Mouse (Mus musculus): Measurements from ENCODE around the gene Klhdc10. TPM values are rescaled to one million over a fixed set of nuclear protein-coding genes. Genes with fewer than 3 reads are reported as not detected.
A peak's percentile ranks its signal among the peaks of the same experiment; 100 is the strongest.

Klhdc10 gene
- polyA plus RNA-seq, 1 experiment from 2014 or later = 27.4 TPM

DNA sequence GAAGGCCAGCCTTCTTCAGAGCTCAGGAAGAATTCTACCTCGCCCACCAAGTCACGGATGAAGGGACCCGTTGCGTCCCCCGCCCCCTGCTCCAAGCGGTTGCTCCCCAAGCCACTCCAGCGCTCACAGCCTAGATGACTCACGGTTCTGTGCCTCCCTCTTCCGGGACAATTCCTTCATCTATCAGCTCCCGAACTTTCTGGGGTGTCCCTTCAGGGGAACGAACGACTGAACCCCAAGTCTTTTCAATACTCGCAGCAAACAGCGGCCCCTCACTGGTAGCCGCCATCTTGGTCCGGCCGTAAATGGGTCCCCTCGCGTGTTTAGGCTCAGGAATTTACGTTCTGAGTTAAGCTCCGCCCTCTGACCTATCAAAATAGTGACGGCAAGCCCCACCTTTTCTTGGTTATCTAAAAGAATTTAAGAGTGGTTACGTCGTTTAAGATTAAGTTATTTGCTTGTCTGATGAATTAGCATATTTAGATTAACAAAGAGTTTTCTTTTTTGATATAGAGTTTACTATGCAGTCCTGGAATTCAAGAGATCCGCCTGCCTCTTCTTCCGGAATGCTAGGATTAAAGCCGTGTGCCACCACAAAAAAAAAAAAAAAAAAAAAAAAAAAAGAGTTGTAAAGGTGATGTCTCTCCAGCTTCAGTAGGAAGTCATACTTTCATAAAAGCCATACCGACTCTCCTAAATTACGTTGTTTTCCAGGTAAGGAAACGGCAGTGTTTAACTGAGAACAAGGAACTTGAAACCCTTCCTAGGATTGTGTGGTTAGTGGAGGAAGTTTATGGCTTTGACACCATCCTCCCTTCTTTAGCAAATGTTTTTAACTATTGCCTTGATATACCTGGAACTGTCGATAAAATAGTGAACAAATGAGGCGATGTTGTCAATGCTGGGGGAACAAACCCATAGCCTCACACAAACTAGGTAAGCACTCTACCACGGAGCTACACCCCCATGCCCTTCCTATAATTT lies 10.7 kb upstream of the Klhdc10 start, which contains the start of gene Zc3hc1:
Gene Zc3hc1, minus strand, starts transcription at position 315 of the 984 bp plus-strand sequence.
- 18% methylated on average over 33 of the region's 33 CpGs for WGBS
- H3K36me3 ChIP-seq (ENCODE audit: control insufficient read depth, insufficient read depth, low read length) = no peaks in the 10 kb centered on the region; the same call in 1 of the 2 replicates
- peak within 1 kb of the TSS; percentile 78 for H3K9ac ChIP-seq (ENCODE audit: low read depth, low read length)
- H3K9me3 ChIP-seq (ENCODE audit: control insufficient read depth, low read length) = no peaks in the 10 kb centered on the region
- peak; percentile 86 for DNase-seq (ENCODE audit: low spot score)
- H3K4me3 ChIP-seq (ENCODE audit: low read depth, low read length) = peak within 1 kb of the TSS; percentile 79
- 0 out of 2 replicates have a peak within 1 kb of the TSS, but pooled peaks have one; percentile 47 for H3K27ac ChIP-seq (ENCODE audit: low read depth, low read length)
- H3K4me2 ChIP-seq (replicated peaks; ENCODE audit: low read depth, low read length) = peak within 1 kb of the TSS; percentile 33
- H3K4me1 ChIP-seq (replicated peaks; ENCODE audit: control insufficient read depth, insufficient read depth, low read length) = no peaks in the 10 kb centered on the region
- no peaks in the 10 kb centered on the region for H3K27me3 ChIP-seq (ENCODE audit: control insufficient read depth, insufficient read depth, low read length)
- peak; percentile 71; the same call in 1 of the 2 replicates for ATAC-seq (ENCODE audit: low FRiP score)

DNA sequence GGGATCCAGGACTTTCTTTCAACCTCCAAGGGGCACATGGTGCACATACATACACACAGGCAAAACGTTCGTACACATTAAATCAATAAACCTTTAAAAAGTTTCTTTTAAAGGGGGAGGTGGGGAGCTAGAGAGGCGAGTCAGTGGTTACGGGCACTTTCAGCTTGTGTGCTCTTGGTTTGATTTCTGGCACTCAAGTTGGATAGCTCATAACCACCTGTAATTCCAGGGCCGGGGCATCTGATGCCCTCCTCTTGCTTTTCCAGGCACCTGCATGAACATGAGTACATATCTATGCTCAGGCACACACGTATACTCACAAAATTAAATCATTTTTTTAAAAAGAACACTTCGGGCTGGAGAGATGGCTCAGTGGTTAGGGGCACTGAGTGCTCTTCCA lies 9.7 kb upstream of the Klhdc10 start:
- Histone ChIP-seq H3K4me2 (replicated peaks; ENCODE audit: low read depth, low read length) (no peak overlapping the region), H3K4me3 (ENCODE audit: low read depth, low read length) (no peak overlapping the region), H3K36me3 (ENCODE audit: control insufficient read depth, insufficient read depth, low read length) (no peaks in the 10 kb centered on the region), H3K27me3 (ENCODE audit: control insufficient read depth, insufficient read depth, low read length) (no peaks in the 10 kb centered on the region), H3K4me1 (replicated peaks; ENCODE audit: control insufficient read depth, insufficient read depth, low read length) (no peaks in the 10 kb centered on the region), H3K27ac (ENCODE audit: low read depth, low read length) (no peak overlapping the region), H3K9me3 (ENCODE audit: control insufficient read depth, low read length) (no peaks in the 10 kb centered on the region), H3K9ac (ENCODE audit: low read depth, low read length) (no peak overlapping the region)
- no peak for DNase-seq (ENCODE audit: low spot score)
- no peak for ATAC-seq (ENCODE audit: low FRiP score)
- 92% methylated on average over 7 of the region's 7 CpGs for WGBS

DNA sequence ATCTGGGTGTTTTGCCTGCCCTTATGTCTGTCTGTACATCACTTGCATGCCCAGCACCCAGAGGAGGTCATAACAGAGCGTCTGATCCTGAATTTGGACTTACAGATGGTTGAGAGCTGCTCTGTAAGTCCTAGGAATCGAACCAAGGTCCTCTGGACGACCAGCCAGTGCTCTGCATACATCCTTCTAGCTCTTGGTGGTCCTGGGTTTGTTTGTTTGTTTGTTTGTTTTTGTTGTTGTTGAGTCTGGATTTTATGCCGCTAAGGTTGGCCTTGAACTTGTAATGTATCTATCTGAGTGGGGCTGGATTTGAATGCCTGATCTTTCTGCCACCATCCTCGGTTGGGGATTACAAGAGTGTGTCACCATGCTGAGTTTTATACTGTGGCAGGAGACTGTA lies 1.5 kb upstream of the Klhdc10 start:
- WGBS = 84% methylated on average over 5 of the region's 5 CpGs
- Histone ChIP-seq H3K4me3 (ENCODE audit: low read depth, low read length) (no peak overlapping the region), H3K27me3 (ENCODE audit: control insufficient read depth, insufficient read depth, low read length) (no peaks in the 10 kb centered on the region), H3K4me2 (replicated peaks; ENCODE audit: low read depth, low read length) (no peak overlapping the region), H3K27ac (ENCODE audit: low read depth, low read length) (no peak overlapping the region), H3K9me3 (ENCODE audit: control insufficient read depth, low read length) (no peaks in the 10 kb centered on the region), H3K9ac (ENCODE audit: low read depth, low read length) (no peak overlapping the region), H3K36me3 (ENCODE audit: control insufficient read depth, insufficient read depth, low read length) (no peaks in the 10 kb centered on the region), H3K4me1 (replicated peaks; ENCODE audit: control insufficient read depth, insufficient read depth, low read length) (no peaks in the 10 kb centered on the region)
- DNase-seq (ENCODE audit: low spot score) = no peak
- ATAC-seq (ENCODE audit: low FRiP score) = no peak

DNA sequence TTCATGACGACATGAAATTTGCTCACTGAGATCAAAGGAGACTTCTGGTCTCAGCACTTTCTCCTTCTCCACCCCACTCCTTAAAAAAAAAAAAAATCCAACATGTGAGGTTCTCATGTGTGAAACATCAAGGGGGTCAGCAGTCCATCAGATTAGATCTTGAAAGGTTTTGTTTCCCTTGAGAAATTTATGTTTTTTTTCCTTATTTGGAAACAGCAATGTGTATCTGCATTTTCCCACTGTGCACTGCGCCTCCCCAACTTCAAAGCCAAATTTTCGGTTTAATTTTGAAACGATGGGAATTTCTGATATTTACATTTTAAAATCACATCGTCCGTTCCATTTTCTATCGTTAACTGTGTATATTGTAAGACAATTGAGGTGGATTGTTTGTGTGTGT lies 952 bp upstream of the Klhdc10 start:
- Histone ChIP-seq H3K27ac (ENCODE audit: low read depth, low read length) (peak overlapping the region; percentile 95), H3K4me1 (replicated peaks; ENCODE audit: control insufficient read depth, insufficient read depth, low read length) (no peaks in the 10 kb centered on the region), H3K4me3 (ENCODE audit: low read depth, low read length) (peak overlapping the region; percentile 99), H3K9me3 (ENCODE audit: control insufficient read depth, low read length) (no peaks in the 10 kb centered on the region), H3K27me3 (ENCODE audit: control insufficient read depth, insufficient read depth, low read length) (no peaks in the 10 kb centered on the region), H3K4me2 (replicated peaks; ENCODE audit: low read depth, low read length) (peak overlapping the region; percentile 28), H3K9ac (ENCODE audit: low read depth, low read length) (peak overlapping the region; percentile 69), H3K36me3 (ENCODE audit: control insufficient read depth, insufficient read depth, low read length) (no peaks in the 10 kb centered on the region)
- ATAC-seq (ENCODE audit: low FRiP score) (no peak), DNase-seq (ENCODE audit: low spot score) (peak; percentile 45)
- 9% methylated on average over 7 of the region's 7 CpGs for WGBS

DNA sequence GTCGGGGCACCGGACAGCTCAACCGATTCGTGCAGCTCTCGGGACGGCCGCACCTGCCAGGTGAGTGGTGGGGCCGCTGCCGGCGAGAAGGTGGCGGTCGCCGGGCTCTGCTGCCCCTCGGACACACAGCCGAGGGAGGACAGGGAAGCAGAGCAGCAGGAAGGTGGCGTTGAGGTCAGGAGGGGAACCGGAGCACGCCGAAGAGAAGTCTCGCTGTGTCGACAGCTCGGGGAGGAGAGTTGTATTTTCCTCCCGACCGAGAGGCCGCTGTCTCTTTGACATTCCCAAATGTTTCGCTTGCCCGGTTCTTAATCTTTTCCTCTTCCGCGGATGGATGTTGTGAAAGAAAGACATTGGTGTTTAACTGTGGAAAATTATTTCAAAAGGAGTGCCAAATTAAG lies 423 bp downstream of the Klhdc10 start:
- WGBS = under 1% methylated on average over 29 of the region's 29 CpGs
- DNase-seq (ENCODE audit: low spot score) (peak; percentile 53), ATAC-seq (ENCODE audit: low FRiP score) (no peak; the same call in none of the 2 replicates)

DNA sequence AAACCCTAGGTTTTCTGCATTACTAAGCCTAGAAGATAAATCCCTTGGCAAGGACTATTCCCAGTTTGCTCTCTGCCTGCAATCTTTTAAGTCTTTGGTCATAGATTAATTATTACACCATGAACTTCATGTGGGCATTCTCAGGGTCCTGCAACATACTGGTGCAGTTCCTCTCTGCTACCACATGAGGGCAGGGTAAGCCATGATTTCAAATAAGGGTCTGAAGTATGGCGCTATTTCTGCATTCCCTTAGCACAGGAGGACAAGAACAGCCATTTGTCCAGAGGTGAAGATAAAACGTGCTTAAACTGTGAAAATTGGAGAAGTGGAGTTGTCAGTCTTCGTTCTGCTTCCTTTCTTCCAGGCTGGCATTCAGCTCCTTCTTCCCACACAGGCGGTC lies 1.8 kb downstream of the Klhdc10 start:
- no peak for ATAC-seq (ENCODE audit: low FRiP score)
- WGBS = 24% methylated on average over 4 of the region's 4 CpGs
- Histone ChIP-seq H3K9ac (ENCODE audit: low read depth, low read length) (peak overlapping the region; percentile 11; the same call in 1 of the 2 replicates), H3K36me3 (ENCODE audit: control insufficient read depth, insufficient read depth, low read length) (no peaks in the 10 kb centered on the region), H3K4me3 (ENCODE audit: low read depth, low read length) (0 out of 2 replicates have a peak overlapping the region, but pooled peaks have one; percentile 10), H3K4me2 (replicated peaks; ENCODE audit: low read depth, low read length) (peak overlapping the region; percentile 11), H3K9me3 (ENCODE audit: control insufficient read depth, low read length) (no peaks in the 10 kb centered on the region), H3K27me3 (ENCODE audit: control insufficient read depth, insufficient read depth, low read length) (no peaks in the 10 kb centered on the region), H3K4me1 (replicated peaks; ENCODE audit: control insufficient read depth, insufficient read depth, low read length) (no peaks in the 10 kb centered on the region), H3K27ac (ENCODE audit: low read depth, low read length) (no peak overlapping the region)
- peak; percentile 78 for DNase-seq (ENCODE audit: low spot score)

More for the DNA sequence above, 423 bp downstream of the Klhdc10 start:
- Histone ChIP-seq H3K27ac (ENCODE audit: low read depth, low read length) (peak overlapping the region; percentile 95), H3K4me3 (ENCODE audit: low read depth, low read length) (peak overlapping the region; percentile 99), H3K4me2 (replicated peaks; ENCODE audit: low read depth, low read length) (peak overlapping the region; percentile 68), H3K36me3 (ENCODE audit: control insufficient read depth, insufficient read depth, low read length) (no peaks in the 10 kb centered on the region), H3K9me3 (ENCODE audit: control insufficient read depth, low read length) (no peaks in the 10 kb centered on the region), H3K27me3 (ENCODE audit: control insufficient read depth, insufficient read depth, low read length) (no peaks in the 10 kb centered on the region), H3K4me1 (replicated peaks; ENCODE audit: control insufficient read depth, insufficient read depth, low read length) (no peaks in the 10 kb centered on the region), H3K9ac (ENCODE audit: low read depth, low read length) (peak overlapping the region; percentile 94)

DNA sequence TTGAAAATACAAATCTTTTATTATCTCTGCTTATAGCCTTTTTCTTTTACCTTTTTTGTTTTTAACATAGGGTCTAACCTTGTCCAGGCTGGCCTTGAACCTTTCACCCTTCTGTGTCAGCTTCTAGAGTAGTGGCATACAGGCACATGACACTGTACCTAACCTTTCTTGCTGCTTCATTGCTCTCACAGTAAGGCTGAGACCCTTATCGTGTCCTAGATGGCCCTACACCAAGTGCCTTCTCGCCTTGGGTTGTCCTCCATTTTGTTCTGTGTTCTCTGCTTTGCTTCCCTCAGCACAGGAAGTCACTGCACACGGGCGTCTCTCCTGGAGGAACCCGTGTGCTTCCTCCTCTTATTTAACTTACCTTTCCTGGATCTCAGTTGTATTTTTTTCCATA lies 3.0 kb downstream of the Klhdc10 start:
- ATAC-seq (ENCODE audit: low FRiP score) (no peak), DNase-seq (ENCODE audit: low spot score) (no peak)
- H3K36me3 ChIP-seq (ENCODE audit: control insufficient read depth, insufficient read depth, low read length) = no peaks in the 10 kb centered on the region
- no peaks in the 10 kb centered on the region for H3K27me3 ChIP-seq (ENCODE audit: control insufficient read depth, insufficient read depth, low read length)
- WGBS = 87% methylated on average over 5 of the region's 5 CpGs
- H3K4me3 ChIP-seq (ENCODE audit: low read depth, low read length) = no peak overlapping the region
- H3K9me3 ChIP-seq (ENCODE audit: control insufficient read depth, low read length) = no peaks in the 10 kb centered on the region
- no peak overlapping the region for H3K9ac ChIP-seq (ENCODE audit: low read depth, low read length)
- H3K27ac ChIP-seq (ENCODE audit: low read depth, low read length) = no peak overlapping the region
- H3K4me1 ChIP-seq (replicated peaks; ENCODE audit: control insufficient read depth, insufficient read depth, low read length) = no peaks in the 10 kb centered on the region
- H3K4me2 ChIP-seq (replicated peaks; ENCODE audit: low read depth, low read length) = no peak overlapping the region

DNA sequence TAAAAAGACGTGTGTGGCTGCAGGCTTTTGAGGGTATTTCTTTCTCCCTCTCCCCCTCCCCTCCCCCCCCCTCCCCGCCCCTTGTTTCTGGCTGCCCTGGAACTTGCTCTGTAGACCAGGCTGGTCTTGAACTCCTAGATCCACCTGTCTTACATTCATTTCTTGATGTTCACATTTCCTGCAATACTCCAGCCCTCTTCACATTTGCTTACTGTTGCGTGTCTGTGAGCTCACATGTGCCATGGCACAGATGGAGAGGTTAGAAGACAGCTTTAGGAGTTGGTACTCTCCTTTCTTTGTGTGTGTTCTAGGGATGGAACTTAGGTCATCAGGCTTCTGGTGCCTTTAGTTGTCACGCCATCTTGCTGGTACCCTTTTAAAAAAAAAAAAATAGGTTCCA lies 6.6 kb downstream of the Klhdc10 start:
- Histone ChIP-seq H3K4me2 (replicated peaks; ENCODE audit: low read depth, low read length) (no peak overlapping the region), H3K27me3 (ENCODE audit: control insufficient read depth, insufficient read depth, low read length) (no peaks in the 10 kb centered on the region), H3K9ac (ENCODE audit: low read depth, low read length) (no peak overlapping the region), H3K27ac (ENCODE audit: low read depth, low read length) (no peak overlapping the region), H3K9me3 (ENCODE audit: control insufficient read depth, low read length) (no peaks in the 10 kb centered on the region), H3K4me3 (ENCODE audit: low read depth, low read length) (no peak overlapping the region), H3K4me1 (replicated peaks; ENCODE audit: control insufficient read depth, insufficient read depth, low read length) (no peaks in the 10 kb centered on the region), H3K36me3 (ENCODE audit: control insufficient read depth, insufficient read depth, low read length) (no peaks in the 10 kb centered on the region)
- ATAC-seq (ENCODE audit: low FRiP score) = no peak
- 87% methylated on average over 4 of the region's 4 CpGs for WGBS
- no peak for DNase-seq (ENCODE audit: low spot score)
